Mouse (Mus musculus) cortical plate, adult 2 months (tissue): ENCODE measurements around the gene Kdm4b.

Experiments
- CTCF ChIP-seq: fragments of 200-500 bp; IDR thresholded peaks from 2 replicates; pipeline ENCODE4 v1.5.1; 2011; ENCODE audit warnings: mild to moderate bottlenecking, control low read depth, low read length; ENCODE audit not compliant: insufficient read depth; ENCODE audit errors: extremely low read depth
- POLR2A ChIP-seq: fragments of 200-500 bp; IDR thresholded peaks from 2 replicates; pipeline ENCODE4 v1.6.1; 2011; ENCODE audit warnings: mild to moderate bottlenecking, low read length, control low read depth; ENCODE audit not compliant: insufficient read depth; ENCODE audit errors: extremely low read depth

GRCm38 (mm10) chr17:56287830-56288229, 38.0 kb upstream of the Kdm4b start:
- no peak for TF ChIP-seq POLR2A
- no peak for TF ChIP-seq CTCF
